Mouse (Mus musculus) left cerebral cortex, postnatal 14 days (tissue): ENCODE data around the gene Dhcr7. TPM values are rescaled to one million over a fixed set of nuclear protein-coding genes. Genes with fewer than 3 reads are reported as not detected.
A peak's percentile ranks its signal among the peaks of the same experiment; 100 is the strongest.

Experiments
- DNase-seq, 2 experiments: peaks; one replicate each; pipeline ENCODE4 v3.0.0; 2021 to 2022; ENCODE audit warnings: low spot score in 2 of 2, mixed read lengths in 1 of 2
- intact Hi-C: fragments of 180-260 bp; cut with DNase I; formaldehyde crosslinking; loops from one replicate; pipeline ENCODE4 v1.15.1; 2025
- total RNA-seq, 2 experiments: library from RNA; stranded (reverse); gene quantifications; 2 replicates each; pipeline ENCODE4 v1.2.3; 2021

The Dhcr7 gene
- total RNA-seq, 2 experiments from 2014 or later, result 56.2 to 59.3 TPM

DNA sequence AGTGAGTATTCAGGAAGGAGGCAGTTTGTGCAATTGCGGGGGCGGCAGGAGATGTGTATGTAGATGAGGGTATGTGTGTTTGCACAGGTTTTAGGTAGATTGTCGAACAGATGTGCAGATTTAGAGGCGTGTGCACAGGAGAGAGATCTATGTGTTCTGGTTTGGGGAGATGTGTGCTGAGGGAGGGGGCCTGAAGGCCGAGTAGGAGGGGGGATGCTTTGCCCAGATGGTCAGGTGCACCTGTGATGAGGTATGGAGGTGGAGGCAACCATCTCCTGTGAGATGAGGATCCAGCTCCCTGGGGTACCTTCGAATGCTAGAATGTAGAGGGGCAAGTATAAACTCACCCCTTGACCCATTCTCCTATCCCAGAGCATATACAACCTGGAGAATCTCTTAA, 7.5 kb downstream of the Dhcr7 start:
- intact Hi-C loops, result loop anchor here (2.0 to 10.0 kb wide), 3 partner anchors 54 to 244 kb away; no protein-coding TSS in a partner anchor
- no peak for DNase-seq

GRCm38 (mm10) chr7:143832196-143832595, 9.3 kb downstream of the Dhcr7 start:
- DNase-seq, result no peak
- intact Hi-C loops, result loop anchor here (10.0 kb wide), 2 partner anchors 53 to 243 kb away; no protein-coding TSS in a partner anchor

DNA sequence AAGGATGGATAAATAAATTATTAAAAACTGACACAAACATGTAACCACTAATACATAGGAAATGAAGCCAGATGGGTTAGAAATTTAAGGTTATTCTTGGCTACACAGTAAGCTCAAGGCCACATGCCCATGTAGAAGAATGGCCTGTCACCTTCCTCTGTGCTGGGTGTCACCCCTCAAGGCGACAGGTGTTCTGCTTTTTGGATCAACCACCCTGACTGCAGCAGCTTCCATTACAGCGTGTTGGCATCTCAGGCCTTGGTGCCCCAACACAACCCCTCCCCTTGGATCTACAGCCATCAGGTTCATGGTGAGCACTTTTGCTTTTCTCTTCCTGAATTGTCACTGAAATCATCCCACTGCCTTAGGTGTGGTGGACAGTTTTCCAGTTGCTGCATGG, 9.7 kb downstream of the Dhcr7 start:
- no peak for DNase-seq
- intact Hi-C loops, result loop anchor here (10.0 kb wide), 2 partner anchors 52 to 242 kb away; no protein-coding TSS in a partner anchor

DNA sequence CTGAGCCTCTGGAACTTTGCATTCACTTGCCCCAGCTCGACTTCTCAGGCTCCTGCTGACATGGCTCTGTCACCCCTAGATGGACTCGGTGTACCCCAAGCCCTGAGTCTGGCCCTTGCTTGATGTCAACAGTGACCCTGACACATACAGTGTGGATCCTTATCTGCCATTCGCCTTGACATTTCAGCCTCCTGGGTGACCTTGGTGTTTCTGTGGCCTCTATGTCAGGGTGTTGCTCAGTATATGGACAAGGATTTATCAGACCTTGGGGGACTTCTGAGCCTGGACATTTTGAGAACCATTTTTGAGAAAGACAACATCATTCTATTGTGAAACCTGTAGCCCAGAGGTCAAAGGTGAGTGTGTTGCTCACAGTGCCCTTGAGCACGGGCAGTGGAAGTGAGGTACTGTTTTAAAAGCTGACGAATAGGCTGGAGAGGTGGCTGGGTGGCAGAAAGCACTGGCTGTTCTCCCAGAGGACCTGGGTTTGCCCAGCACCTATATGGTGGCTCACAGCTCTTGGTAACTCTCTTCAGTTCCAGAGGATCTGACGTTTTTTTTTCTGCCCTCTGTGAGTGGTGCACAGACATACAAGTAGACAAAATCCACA, 10.7 kb downstream of the Dhcr7 start:
- no peak for DNase-seq
- intact Hi-C loops, result loop anchor here (10.0 kb wide), 2 partner anchors 51 to 241 kb away; no protein-coding TSS in a partner anchor

- intact Hi-C loops, result loop anchor here (10.0 kb wide), 2 partner anchors 50 to 240 kb away; no protein-coding TSS in a partner anchor
- DNase-seq, result no peak
Measured at GRCm38 (mm10) chr7:143834316-143834715, 11.4 kb downstream of the Dhcr7 start.

- intact Hi-C loops, result loop anchor here (10.0 kb wide), 2 partner anchors 50 to 240 kb away; no protein-coding TSS in a partner anchor
- DNase-seq, result no peak
Measured at GRCm38 (mm10) chr7:143834972-143835371, 12.0 kb downstream of the Dhcr7 start.

- no peak for DNase-seq
- intact Hi-C loops, result loop anchor here (10.0 kb wide), 2 partner anchors 47 to 237 kb away; no protein-coding TSS in a partner anchor
Measured at GRCm38 (mm10) chr7:143837705-143838358, 14.9 kb downstream of the Dhcr7 start.

DNA sequence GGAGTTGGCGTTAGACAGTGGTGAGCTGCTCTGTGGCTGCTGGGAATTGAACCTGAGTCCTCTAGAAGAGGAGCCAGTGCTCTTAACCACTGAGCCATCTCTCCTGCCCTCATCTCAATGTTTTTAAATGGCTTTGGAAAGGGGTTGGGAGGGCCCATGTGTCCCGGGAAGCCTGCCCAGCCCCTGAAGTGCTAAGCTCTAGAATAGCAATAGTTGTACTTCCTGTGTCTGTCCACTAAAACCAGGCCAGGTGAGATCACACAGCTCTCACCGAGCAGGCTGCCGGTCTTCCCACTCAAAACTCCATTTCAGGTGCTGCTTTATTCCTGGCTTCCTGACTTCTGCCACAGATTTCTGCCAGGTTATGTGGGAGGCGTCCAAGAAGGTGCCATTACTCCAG, 17.2 kb downstream of the Dhcr7 start:
- intact Hi-C loops, result no loop called here
- no peak for DNase-seq

DNA sequence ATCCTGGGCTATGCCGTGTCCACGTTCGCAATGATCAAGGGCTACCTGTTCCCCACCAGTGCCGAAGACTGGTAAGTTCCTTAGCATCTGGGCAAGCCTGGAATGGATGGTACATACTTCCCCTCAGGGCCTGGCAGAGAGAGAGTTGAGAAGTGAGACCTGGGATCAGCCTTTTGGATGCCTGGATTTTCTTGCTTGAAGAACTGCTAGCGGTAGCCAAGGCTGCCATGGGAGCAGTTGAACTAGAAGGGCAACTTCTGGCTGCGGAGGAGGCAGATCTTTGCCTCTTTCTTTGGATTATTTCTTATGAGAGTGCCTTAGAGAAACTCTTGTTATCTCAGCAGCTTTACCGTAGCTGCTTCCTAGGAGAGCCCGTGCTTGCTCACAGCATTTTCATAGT, 18.4 kb downstream of the Dhcr7 start:
- intact Hi-C loops, result no loop called here

GRCm38 (mm10) chr7:143848127-143848767, 25.3 kb downstream of the Dhcr7 start:
- no peak for DNase-seq
- intact Hi-C loops, result no loop called here

More for the DNA sequence above, 18.4 kb downstream of the Dhcr7 start:
- DNase-seq, result no peak

GRCm38 (mm10) chr7:143848768-143849482, 26.0 kb downstream of the Dhcr7 start:
- intact Hi-C loops, result no loop called here
- no peak for DNase-seq

GRCm38 (mm10) chr7:143866538-143866937, 43.6 kb downstream of the Dhcr7 start, which contains the start of gene Gm498:
Gene Gm498, plus strand, starts transcription at chr7:143866838.
- intact Hi-C loops, result no loop called here
- DNase-seq, result no peak

GRCm38 (mm10) chr7:143868874-143869273, 45.9 kb downstream of the Dhcr7 start:
- intact Hi-C loops, result no loop called here
- DNase-seq, result no peak

- intact Hi-C loops, result loop anchor here (10.0 kb wide), 1 partner anchor 49 kb away; no protein-coding TSS in a partner anchor
- no peak for DNase-seq
Measured at GRCm38 (mm10) chr7:143883717-143884116, 60.8 kb downstream of the Dhcr7 start.

DNA sequence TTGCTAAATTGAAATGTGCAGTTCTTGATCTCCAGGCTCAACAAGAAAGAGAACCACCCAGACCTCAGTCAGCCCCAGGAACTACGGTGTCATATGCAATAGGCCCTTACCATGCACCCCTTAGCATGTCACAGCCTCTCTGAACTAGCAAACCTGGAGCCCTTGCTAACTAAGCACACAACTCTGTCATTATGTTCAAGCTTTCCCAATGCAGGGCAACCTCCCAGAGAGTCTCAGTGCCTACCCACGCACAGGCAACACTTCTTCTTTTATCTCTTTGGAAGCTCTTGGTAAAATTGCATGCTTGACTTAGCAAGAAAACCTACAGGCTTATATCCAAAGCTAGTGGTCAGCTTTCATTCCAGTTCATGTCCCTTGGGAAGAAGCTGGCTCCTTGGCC, 68.2 kb downstream of the Dhcr7 start:
- peak; percentile 30 to 47 for DNase-seq

GRCm38 (mm10) chr7:143892361-143892760, 69.4 kb downstream of the Dhcr7 start:
- DNase-seq, result no peak
- intact Hi-C loops, result no loop called here

More for the DNA sequence above, 68.2 kb downstream of the Dhcr7 start:
- intact Hi-C loops, result no loop called here
